Mouse (Mus musculus) myocyte (in vitro differentiated cells): ENCODE data around the gene Dtl. TPM values are rescaled to one million over a fixed set of nuclear protein-coding genes. Genes with fewer than 3 reads are reported as not detected.

Experiments
- H3K27me3 ChIP-seq: one replicate; pipeline ENCODE4 v1.6.1; 2011; ENCODE audit not compliant: control insufficient read depth, insufficient read depth, insufficient read length
- H3K36me3 ChIP-seq: one replicate; pipeline ENCODE4 v1.6.1; 2011; ENCODE audit not compliant: control insufficient read depth, insufficient read depth
- H3K4me2 ChIP-seq: one replicate; pipeline ENCODE4 v1.6.1; 2011; ENCODE audit warnings: low read depth, control low read depth
- H3K4me3 ChIP-seq: one replicate; pipeline ENCODE4 v1.5.1; 2011; ENCODE audit warnings: mild to moderate bottlenecking, control low read depth, moderate library complexity
- H3K79me2 ChIP-seq: one replicate; pipeline ENCODE4 v1.6.1; 2011; ENCODE audit not compliant: control insufficient read depth, insufficient read depth
- H3ac ChIP-seq: one replicate; pipeline ENCODE4 v1.6.1; 2011; ENCODE audit not compliant: control insufficient read depth, insufficient read length
- CEBPB ChIP-seq: IDR thresholded peaks from 2 replicates; pipeline ENCODE4 v1.6.1; 2011; ENCODE audit warnings: mild to moderate bottlenecking, moderate library complexity; ENCODE audit not compliant: poor library complexity, insufficient read depth, severe bottlenecking
- E2F4 ChIP-seq: IDR thresholded peaks from one replicate; pipeline ENCODE4 v1.6.1; 2011; ENCODE audit warnings: mild to moderate bottlenecking, control low read depth, moderate library complexity; ENCODE audit not compliant: insufficient read depth
- MAX ChIP-seq: IDR thresholded peaks from one replicate; pipeline ENCODE4 v1.6.1; 2011; ENCODE audit warnings: low read depth, mild to moderate bottlenecking, control low read depth
- MYOD1 ChIP-seq, 3 experiments: IDR thresholded peaks; one replicate each; pipeline ENCODE4 v1.6.1; 2011; ENCODE audit warnings: control low read depth in 2 of 3, low read depth in 2 of 3, mild to moderate bottlenecking in 2 of 3, moderate library complexity in 1 of 3; ENCODE audit not compliant: insufficient read length in 2 of 3, control insufficient read depth in 1 of 3
- MYOG ChIP-seq, 3 experiments: IDR thresholded peaks; one replicate each; pipeline ENCODE4 v1.6.1; 2011; ENCODE audit warnings: control low read depth in 2 of 3, low read depth in 2 of 3, mild to moderate bottlenecking in 2 of 3; ENCODE audit not compliant: insufficient read length in 2 of 3, control insufficient read depth in 1 of 3, insufficient read depth in 1 of 3
- POLR2A ChIP-seq: IDR thresholded peaks from one replicate; pipeline ENCODE4 v1.6.1; 2011; ENCODE audit warnings: low read depth, mild to moderate bottlenecking, control low read depth, moderate library complexity; ENCODE audit not compliant: insufficient read length
- POLR2AphosphoS2 ChIP-seq: IDR thresholded peaks from one replicate; pipeline ENCODE4 v1.6.1; 2011; ENCODE audit warnings: low read depth, control low read depth; ENCODE audit not compliant: insufficient read length
- REST ChIP-seq: IDR thresholded peaks from one replicate; pipeline ENCODE4 v1.6.1; 2011; ENCODE audit warnings: mild to moderate bottlenecking, control low read depth, moderate library complexity; ENCODE audit not compliant: insufficient read depth, insufficient read length
- SRF ChIP-seq: IDR thresholded peaks from one replicate; pipeline ENCODE4 v1.6.1; 2011; ENCODE audit warnings: low read depth; ENCODE audit not compliant: control insufficient read depth, insufficient read length
- TCF12 ChIP-seq: IDR thresholded peaks from one replicate; pipeline ENCODE4 v1.6.1; 2011; ENCODE audit warnings: mild to moderate bottlenecking, control low read depth; ENCODE audit not compliant: poor library complexity, insufficient read depth, severe bottlenecking
- TCF3 ChIP-seq: IDR thresholded peaks from one replicate; pipeline ENCODE4 v1.6.1; 2011; ENCODE audit warnings: low read depth, control low read depth; ENCODE audit not compliant: insufficient read length
- USF1 ChIP-seq: IDR thresholded peaks from one replicate; pipeline ENCODE4 v1.6.1; 2011; ENCODE audit warnings: low read depth, mild to moderate bottlenecking, control low read depth, moderate library complexity
- polyA plus RNA-seq: library from polyadenylated mRNA; unstranded; fragments of >200 nt; fragmentation: generic; extraction: Trizol; gene quantifications from one replicate; pipeline ENCODE4 v1.2.1, GENCODE M21; 2012; ENCODE audit warnings: missing spikeins

Dtl gene
- polyA plus RNA-seq, 1 experiment, result 1.2 TPM

DNA sequence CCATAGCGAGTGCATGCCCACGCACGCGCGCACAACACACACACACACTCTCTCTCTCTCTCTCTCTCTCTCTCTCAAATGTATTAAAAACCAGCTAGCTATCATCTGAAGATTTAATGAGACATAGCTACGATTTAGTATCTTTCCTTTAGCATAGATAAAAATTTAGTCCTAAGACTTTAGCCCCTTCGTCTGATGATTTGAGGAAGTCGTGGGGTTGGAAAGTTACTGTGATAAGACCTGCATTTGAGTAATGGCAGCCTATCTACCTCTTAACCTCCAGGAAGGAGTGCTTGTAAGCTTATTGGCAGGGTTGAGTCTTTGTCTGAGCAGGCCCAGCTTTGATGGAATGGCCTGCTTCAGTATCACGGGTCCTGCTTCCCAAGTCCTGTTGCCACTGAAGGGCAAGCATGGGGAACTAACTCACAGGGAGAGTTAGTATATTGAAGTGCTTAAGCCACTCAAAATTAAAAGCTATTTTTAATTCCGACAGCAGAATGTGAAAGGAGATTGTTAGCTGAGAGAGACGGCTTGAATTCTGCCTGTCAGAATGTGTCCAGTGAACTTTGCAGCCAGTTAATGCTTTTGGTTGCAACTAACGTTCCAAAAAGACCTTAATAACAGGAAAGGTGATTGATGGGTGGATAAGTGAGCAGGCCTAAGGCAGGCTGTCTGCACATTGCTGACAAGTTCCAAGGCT lies 42.9 kb upstream of the Dtl start:
- H3K79me2 ChIP-seq, result no peaks in the 10 kb centered on the region
- no peaks in the 10 kb centered on the region for H3K27me3 ChIP-seq
- no peak overlapping the region for H3ac ChIP-seq
- no peak overlapping the region for H3K4me3 ChIP-seq
- H3K36me3 ChIP-seq, result peaks cover 44% of the 10 kb centered on the region
- H3K4me2 ChIP-seq, result no peak overlapping the region
- no peak for TF ChIP-seq MYOD1 (IDR thresholded peaks at IDR 0.05; ENCODE audit: control insufficient read depth in 1 of 3, insufficient read length in 2 of 3, low read depth in 2 of 3)
- no peak for TF ChIP-seq TCF12
- no peak for TF ChIP-seq POLR2A
- TF ChIP-seq SRF, result no peak
- no peak for TF ChIP-seq REST
- no peak for TF ChIP-seq TCF3
- TF ChIP-seq POLR2AphosphoS2, result no peak
- TF ChIP-seq MAX, result no peak
- no peak for TF ChIP-seq CEBPB
- no peak for TF ChIP-seq E2F4
- no peak for TF ChIP-seq MYOG (IDR thresholded peaks at IDR 0.05; ENCODE audit: control insufficient read depth in 1 of 3, insufficient read depth in 1 of 3, insufficient read length in 2 of 3, low read depth in 2 of 3)
- no peak for TF ChIP-seq USF1

DNA sequence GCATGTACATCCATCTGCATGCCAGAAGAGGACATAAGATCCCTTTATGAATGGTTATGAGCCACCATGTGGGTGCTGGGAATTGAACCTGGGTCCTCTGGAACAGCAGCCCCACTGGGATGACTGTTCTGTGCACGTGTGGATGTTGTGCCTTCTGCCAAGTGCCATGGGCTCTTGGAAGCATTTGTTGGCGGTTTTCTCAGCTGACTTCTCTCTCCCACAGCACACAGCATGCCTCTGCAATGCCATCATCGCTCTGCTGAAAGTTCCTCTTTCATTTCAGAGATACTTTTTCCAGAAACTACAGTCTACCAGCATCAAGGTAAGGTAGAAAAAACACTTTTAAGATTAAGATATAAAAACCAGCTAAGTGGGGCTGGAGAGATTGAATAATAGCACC lies 42.2 kb upstream of the Dtl start:
- no peak for TF ChIP-seq E2F4
- no peak for TF ChIP-seq POLR2AphosphoS2
- TF ChIP-seq POLR2A, result no peak
- no peak for TF ChIP-seq SRF
- no peak for TF ChIP-seq MYOD1 (IDR thresholded peaks at IDR 0.05; ENCODE audit: control insufficient read depth in 1 of 3, insufficient read length in 2 of 3, low read depth in 2 of 3)
- TF ChIP-seq MAX, result no peak
- no peak for TF ChIP-seq USF1
- TF ChIP-seq CEBPB, result no peak
- TF ChIP-seq TCF3, result no peak
- no peak for TF ChIP-seq MYOG (IDR thresholded peaks at IDR 0.05; ENCODE audit: control insufficient read depth in 1 of 3, insufficient read depth in 1 of 3, insufficient read length in 2 of 3, low read depth in 2 of 3)
- TF ChIP-seq REST, result no peak
- no peak for TF ChIP-seq TCF12
- Histone ChIP-seq H3K4me3 (no peak overlapping the region), H3K27me3 (no peaks in the 10 kb centered on the region), H3K79me2 (no peaks in the 10 kb centered on the region), H3ac (no peak overlapping the region), H3K36me3 (peaks cover 50% of the 10 kb centered on the region), H3K4me2 (no peak overlapping the region)

DNA sequence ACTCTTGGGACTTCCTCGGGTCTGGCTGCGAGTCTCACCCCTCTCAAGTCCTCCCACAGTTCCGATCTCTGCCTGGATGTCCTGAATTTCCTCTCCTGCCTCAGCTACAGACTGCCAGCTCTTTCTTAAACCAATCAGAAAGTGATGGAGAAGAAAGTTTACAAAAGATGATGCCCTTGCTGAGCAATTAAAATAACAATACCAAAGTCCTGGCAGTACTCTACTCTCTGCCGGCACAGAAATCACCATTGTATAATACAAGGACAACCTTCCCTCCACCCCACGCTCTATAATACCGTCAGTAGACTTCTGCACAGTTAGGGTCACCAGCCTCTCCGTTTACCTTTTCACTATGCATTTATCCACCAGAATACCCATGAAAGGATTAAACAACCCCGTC lies 40.9 kb upstream of the Dtl start:
- no peak overlapping the region for H3ac ChIP-seq
- no peak overlapping the region for H3K4me3 ChIP-seq
- no peaks in the 10 kb centered on the region for H3K79me2 ChIP-seq
- no peak for TF ChIP-seq E2F4
- TF ChIP-seq CEBPB, result no peak
- no peak for TF ChIP-seq TCF12
- no peak for TF ChIP-seq POLR2AphosphoS2
- TF ChIP-seq SRF, result no peak
- TF ChIP-seq REST, result no peak
- no peak for TF ChIP-seq MYOG (IDR thresholded peaks at IDR 0.05; ENCODE audit: control insufficient read depth in 1 of 3, insufficient read depth in 1 of 3, insufficient read length in 2 of 3, low read depth in 2 of 3)
- no peak for TF ChIP-seq USF1
- TF ChIP-seq MAX, result no peak
- peaks cover 52% of the 10 kb centered on the region for H3K36me3 ChIP-seq
- H3K27me3 ChIP-seq, result no peaks in the 10 kb centered on the region
- H3K4me2 ChIP-seq, result no peak overlapping the region

DNA sequence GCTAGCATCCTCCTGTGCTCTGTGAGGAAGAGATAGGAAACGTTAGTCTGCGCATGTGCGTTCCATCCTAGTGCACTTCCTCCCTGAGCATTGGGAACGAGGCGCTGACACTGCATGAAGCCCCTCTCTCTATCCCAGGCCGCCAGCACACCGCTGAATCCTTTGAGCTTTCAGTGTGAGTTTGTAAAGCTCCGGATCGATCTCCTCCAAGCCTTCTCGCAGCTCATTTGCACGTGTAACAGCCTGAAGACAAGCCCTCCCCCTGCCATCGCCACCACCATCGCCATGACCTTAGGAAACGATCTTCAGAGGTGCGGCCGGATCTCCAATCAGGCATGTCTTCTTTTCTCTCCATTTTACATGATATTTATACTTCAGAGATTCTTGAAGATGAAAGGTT lies 37.5 kb upstream of the Dtl start:
- peaks cover 70% of the 10 kb centered on the region for H3K36me3 ChIP-seq
- H3ac ChIP-seq, result no peak overlapping the region
- TF ChIP-seq TCF3, result no peak
- TF ChIP-seq POLR2AphosphoS2, result no peak
- TF ChIP-seq E2F4, result no peak
- no peak for TF ChIP-seq MYOD1 (IDR thresholded peaks at IDR 0.05; ENCODE audit: control insufficient read depth in 1 of 3, insufficient read length in 2 of 3, low read depth in 2 of 3)
- TF ChIP-seq CEBPB, result no peak
- no peak for TF ChIP-seq REST
- TF ChIP-seq MYOG (IDR thresholded peaks at IDR 0.05; ENCODE audit: control insufficient read depth in 1 of 3, insufficient read depth in 1 of 3, insufficient read length in 2 of 3, low read depth in 2 of 3), result no peak
- no peak for TF ChIP-seq SRF
- no peak for TF ChIP-seq POLR2A
- no peak for TF ChIP-seq TCF12
- TF ChIP-seq MAX, result no peak
- no peak for TF ChIP-seq USF1
- H3K4me3 ChIP-seq, result no peak overlapping the region
- H3K27me3 ChIP-seq, result no peaks in the 10 kb centered on the region
- H3K4me2 ChIP-seq, result no peak overlapping the region
- H3K79me2 ChIP-seq, result no peaks in the 10 kb centered on the region

DNA sequence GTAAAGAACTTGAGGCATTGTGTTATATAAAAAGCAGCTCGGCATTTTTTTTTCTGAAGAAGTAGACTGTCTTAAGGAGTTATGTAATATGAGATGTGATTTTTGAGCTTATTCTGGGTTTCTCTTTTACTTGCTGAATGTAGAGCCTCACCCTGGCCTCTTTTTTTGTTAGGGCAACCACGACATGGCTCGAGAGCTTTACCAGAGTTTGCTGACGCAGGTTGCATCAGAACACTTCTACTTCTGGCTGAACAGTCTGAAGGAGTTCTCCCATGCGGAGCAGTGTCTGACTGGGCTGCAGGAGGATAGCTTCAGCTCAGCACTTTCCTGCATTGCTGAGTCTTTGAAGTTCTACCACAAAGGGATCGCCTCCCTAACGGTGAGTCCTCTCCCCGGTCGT lies 36.3 kb upstream of the Dtl start:
- no peak overlapping the region for H3K4me2 ChIP-seq
- H3ac ChIP-seq, result no peak overlapping the region
- H3K27me3 ChIP-seq, result no peaks in the 10 kb centered on the region
- peaks cover 78% of the 10 kb centered on the region for H3K36me3 ChIP-seq
- H3K4me3 ChIP-seq, result no peak overlapping the region
- no peaks in the 10 kb centered on the region for H3K79me2 ChIP-seq
- TF ChIP-seq CEBPB, result no peak
- no peak for TF ChIP-seq MYOD1 (IDR thresholded peaks at IDR 0.05; ENCODE audit: control insufficient read depth in 1 of 3, insufficient read length in 2 of 3, low read depth in 2 of 3)
- TF ChIP-seq E2F4, result no peak
- TF ChIP-seq TCF12, result no peak
- TF ChIP-seq REST, result no peak
- no peak for TF ChIP-seq TCF3
- TF ChIP-seq MYOG (IDR thresholded peaks at IDR 0.05; ENCODE audit: control insufficient read depth in 1 of 3, insufficient read depth in 1 of 3, insufficient read length in 2 of 3, low read depth in 2 of 3), result no peak
- no peak for TF ChIP-seq POLR2AphosphoS2
- no peak for TF ChIP-seq USF1
- TF ChIP-seq MAX, result no peak
- TF ChIP-seq SRF, result no peak
- no peak for TF ChIP-seq POLR2A
